Comparison of ENCODE assay signal across 1 mouse cellular context in genomic region chr16:33723241-33723640, GRCm38 (mm10).
TF ChIP-seq lines count a peak whose summit lies in the region.

No protein-coding gene starts in this region.

TF ChIP-seq in MEL, 35 proteins besides CTCF, POLR2A, EP300 and RAD21 (continued from another document):
- TF ChIP-seq KAT2A (conservative IDR thresholded peaks at IDR 0.05; ENCODE audit: low read depth, low read length) = no peak
TF ChIP-seq in MEL: peak in this region for 0.
